Mouse (Mus musculus) cerebellum, adult (tissue): Measurements from ENCODE around the gene Zrsr1.

ENCODE experiments used
- ATAC-seq: cut with Nextera tagmentation; 2 replicates; pipeline ENCODE4 v1.9.2; 2017; ENCODE audit warnings: mild to moderate bottlenecking, moderate library complexity, mixed read lengths; ENCODE audit not compliant: insufficient number of reproducible peaks, low FRiP score, low TSS enrichment

The Zrsr1 gene

GRCm38 (mm10) chr11:22970546-22970945, 1.3 kb upstream of the Zrsr1 start:
- ATAC-seq, result no peak

GRCm38 (mm10) chr11:22972746-22973526, 1.1 kb downstream of the Zrsr1 start:
- peak; percentile 39 for ATAC-seq

DNA sequence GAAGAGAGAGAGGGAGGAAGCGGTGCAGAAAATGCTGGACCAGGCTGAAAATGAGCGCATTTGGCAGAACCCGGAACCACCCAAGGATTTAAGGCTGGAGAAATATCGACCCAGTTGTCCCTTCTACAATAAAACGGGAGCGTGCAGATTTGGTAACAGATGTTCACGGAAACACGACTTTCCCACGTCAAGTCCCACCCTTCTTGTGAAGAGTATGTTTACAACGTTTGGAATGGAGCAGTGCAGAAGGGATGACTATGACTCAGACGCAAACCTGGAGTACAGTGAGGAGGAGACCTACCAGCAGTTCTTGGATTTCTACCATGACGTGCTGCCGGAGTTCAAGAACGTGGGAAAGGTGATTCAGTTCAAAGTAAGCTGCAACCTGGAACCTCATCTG, 1.8 kb downstream of the Zrsr1 start:
- ATAC-seq, result no peak

DNA sequence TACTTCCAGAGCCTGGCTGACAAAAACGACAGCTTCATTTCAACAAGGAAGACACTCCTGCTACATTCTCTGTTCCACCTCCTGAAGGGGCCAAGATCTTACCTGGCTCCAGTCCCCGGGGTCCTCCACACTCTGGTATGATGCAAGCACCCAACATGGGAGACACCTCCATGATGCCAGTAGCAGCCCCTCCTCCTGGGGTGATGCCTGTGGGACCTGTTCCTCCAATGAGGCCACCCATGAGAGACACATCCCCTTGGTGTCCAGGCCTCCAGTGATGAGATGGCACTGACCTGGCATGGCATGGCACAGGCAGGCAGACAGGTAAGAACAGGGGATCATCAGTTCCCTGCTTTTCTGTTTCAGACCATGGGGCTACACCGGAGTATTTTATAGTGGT, 6.4 kb downstream of the Zrsr1 start:
- ATAC-seq, result no peak

DNA sequence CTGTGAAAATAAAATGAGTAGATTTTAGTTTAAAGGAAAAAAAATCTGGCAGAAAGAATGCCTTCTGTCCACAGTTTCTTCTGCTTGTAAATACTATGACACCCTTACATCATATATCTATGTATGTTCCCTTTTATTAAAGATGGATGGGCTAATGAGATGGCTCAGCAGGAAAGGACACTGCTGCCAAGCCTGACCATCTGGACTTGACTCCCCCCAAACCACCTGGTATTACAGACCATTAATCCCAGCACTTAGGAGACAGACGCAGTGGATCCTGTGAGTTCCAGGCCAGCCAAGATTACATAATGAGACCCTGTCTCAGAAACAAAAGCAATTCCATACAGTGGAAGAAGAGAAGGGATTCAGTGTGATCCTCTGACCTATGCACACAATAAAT, 6.9 kb downstream of the Zrsr1 start:
- ATAC-seq, result peak; percentile 42; the same call in 1 of the 2 replicates

- ATAC-seq, result no peak
Measured at GRCm38 (mm10) chr11:22979221-22979620, 7.4 kb downstream of the Zrsr1 start.

DNA sequence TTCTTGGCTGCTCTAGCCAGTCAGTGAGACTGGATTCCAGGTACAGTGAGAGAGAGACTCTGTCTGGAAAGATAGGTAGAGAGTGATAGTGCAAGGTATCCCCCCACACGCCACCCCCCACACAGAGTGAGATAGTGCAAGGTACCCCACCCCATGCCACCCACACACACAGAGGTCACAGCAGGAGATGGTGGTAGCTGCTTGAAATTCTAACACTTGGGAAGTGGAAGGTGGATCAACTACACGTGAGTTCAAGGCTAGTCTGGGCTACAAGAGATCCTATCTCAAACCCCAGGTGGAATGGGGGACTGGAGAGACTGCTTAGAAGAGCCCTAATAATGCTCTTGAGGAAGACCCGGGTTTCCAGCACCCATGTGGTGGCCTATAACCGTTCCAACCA, 9.2 kb downstream of the Zrsr1 start:
- no peak for ATAC-seq

DNA sequence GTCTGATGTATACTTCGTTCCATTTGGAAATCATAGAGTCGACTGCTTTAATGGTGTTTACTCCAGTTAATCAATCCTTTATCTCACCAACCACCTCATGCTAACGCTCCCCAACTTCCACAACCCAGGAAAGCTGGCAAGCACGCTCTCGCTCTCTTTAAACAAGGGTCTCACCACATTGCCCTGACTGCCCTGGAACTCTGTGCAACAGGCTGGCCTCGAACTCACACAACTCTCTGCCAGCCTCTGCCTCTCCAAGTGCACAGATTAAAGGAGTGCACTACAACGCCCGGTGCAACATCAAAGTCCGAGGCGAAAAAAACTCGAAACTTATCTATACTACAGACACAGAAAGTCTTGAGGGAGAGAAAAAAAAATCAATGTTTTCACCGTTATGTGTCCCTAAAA, 9.7 kb downstream of the Zrsr1 start:
- ATAC-seq, result no peak; the same call in 1 of the 2 replicates

- ATAC-seq, result peak; percentile 87
Measured at GRCm38 (mm10) chr11:22981984-22982757, 10.4 kb downstream of the Zrsr1 start, which contains the start of the genes Gm28048 and Commd1. Gene Gm28048, minus strand, starts transcription at chr11:22982090. Gene Commd1, minus strand, starts transcription at chr11:22982382.

GRCm38 (mm10) chr11:22982846-22983245, 11.0 kb downstream of the Zrsr1 start:
- no peak for ATAC-seq

- ATAC-seq, result no peak
Measured at GRCm38 (mm10) chr11:22985510-22985909, 13.7 kb downstream of the Zrsr1 start.

DNA sequence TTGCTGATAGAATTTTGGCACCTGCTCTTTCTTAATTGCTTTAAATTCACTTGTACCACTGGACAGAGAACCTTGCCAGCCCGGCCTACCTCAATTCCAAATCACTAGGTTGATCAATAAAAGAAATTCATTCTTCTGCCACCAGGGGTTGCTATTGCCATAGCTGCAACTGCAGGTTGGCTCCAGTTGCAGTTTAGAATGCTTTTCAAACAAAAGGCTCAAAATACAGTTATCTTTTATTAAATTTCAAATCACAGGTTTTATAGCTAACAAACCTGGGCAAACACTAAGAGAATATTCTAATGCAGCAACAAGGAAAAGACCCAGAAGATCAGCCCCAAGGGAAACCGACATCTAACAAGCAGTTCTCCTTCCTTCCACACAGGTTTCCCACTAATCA, 15.6 kb downstream of the Zrsr1 start:
- no peak for ATAC-seq

GRCm38 (mm10) chr11:22989786-22990185, 18.0 kb downstream of the Zrsr1 start:
- ATAC-seq, result no peak

DNA sequence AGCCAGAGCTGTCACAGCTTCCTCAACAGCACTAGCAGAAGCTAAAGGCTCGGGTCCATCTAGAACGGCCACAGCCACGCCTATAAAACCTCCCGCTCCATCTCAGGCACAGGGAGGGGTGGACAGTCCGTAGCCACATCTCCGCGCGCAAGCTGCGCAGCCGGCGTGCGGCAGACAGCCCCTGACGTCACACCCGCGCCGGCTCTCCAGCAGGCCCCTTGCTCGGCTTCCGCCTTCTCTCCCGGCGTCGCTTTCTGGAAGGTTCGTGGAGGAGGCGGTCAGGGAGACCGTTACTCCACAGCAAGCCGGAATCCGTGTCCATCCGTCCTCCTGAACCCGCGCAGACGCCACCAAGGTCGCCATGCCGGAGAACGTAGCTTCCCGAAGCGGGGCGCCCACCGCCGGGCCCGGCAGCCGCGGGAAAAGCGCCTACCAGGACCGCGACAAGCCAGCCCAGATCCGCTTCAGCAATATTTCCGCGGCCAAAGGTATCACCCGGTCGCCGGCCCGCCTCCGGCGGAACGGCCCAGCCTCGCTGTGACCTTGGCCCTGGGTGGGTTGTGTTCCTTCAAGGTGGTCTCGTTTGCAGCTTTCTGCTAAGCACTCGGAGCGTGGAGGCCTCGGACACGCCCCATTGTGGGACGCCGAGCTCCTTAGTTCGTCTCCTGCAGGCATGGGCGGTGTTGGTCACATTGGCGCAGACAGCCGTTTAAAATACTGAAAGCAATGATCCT, 18.8 kb downstream of the Zrsr1 start, which contains the start of gene Cct4:
Gene Cct4, plus strand, starts transcription at position 127 of the 734 bp plus-strand sequence.
- ATAC-seq, result peak; percentile 99

GRCm38 (mm10) chr11:22991218-22991835, 19.5 kb downstream of the Zrsr1 start:
- ATAC-seq, result no peak

DNA sequence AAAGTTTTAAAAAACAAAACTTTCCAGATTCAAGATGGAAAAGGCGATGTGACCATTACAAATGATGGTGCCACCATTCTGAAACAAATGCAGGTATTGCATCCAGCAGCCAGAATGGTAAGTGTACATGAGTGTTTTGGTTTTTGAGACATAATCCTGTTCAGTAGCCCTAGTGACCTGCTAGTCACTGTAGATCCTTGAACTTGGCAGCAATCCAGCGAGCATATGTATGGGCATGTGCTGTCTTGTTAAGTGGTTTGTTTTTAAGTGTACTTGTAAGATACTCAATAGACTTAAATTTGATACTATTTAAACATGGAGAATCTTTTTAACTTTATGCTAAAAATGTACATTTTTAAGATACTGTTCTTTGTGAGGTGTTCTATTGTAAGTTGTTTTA, 22.5 kb downstream of the Zrsr1 start:
- ATAC-seq, result no peak

- ATAC-seq, result no peak
Measured at GRCm38 (mm10) chr11:22995461-22995860, 23.7 kb downstream of the Zrsr1 start.

DNA sequence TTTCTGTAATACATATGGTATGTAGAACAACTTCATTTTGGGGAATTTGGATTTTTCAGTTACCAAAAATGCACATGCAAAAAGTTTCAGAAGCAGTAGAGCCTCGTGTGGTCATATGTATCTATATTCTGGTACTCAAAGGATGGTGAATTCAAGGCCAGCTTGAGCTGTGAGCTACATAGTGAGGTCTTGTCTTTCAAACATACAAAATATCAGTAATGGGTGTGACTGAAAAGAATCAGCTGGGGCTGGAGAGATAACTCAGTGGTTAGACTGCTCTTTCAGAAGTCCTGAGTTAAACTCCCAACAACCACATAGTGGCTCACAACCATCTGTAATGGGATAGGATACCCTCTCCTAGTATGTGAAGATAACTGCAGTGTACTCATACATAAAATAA, 26.5 kb downstream of the Zrsr1 start:
- no peak for ATAC-seq

GRCm38 (mm10) chr11:23005276-23005675, 33.5 kb downstream of the Zrsr1 start:
- no peak for ATAC-seq

DNA sequence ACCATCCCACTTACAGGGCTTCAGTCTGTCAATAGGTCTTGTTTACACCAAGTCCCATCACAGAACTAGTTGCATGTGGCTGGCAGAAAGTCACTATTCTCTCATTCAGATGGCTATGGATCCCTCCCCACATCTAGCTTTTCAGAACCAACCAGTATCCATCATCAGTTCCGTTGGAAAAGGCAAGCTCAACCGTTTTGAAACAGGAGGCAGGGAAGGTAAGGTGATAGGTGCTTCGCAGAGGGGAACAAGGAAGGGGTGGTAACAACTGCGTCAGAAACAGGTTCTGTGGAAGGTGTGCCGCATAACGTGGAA, 35.3 kb downstream of the Zrsr1 start:
- ATAC-seq, result peak; percentile 38
